Mouse (Mus musculus): ENCODE results near the gene Smg9. TPM values are rescaled to one million over a fixed set of nuclear protein-coding genes. Genes with fewer than 3 reads are reported as not detected.

Gene Smg9
- total and polyA plus RNA-seq, 3 experiments = 54.6 to 95.3 TPM; not detected in 1

DNA sequence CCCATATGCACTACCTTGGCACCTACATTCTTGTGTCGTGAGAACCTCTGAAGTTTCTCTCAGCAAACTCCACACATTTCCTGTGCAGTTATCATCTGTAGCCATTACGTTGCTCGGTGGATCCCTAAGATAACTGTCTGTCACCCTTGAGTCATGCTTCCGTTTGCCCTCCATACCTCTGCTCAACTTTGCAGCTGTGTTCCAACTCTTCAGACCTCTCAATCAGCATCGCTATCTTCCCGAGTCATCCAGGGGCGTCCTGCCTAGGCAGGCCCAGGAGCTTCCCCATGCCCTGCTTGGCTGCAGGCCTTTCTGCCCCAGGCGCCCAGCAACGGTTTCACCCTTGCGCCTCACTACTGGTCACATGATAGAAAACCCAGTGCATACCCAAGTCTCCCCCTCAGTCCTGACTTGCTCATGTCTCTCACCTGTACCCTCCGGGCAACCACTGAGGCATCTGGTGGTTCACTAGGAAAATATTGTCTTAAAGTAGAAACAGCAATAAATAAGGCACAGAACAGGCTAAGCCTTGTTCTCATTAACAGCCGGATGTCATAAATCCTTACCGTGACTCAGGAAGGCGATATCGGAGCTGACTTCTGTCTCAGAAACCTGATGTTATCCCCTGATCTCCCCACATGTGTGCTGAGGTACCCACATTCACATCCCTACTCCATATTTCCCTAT lies 4.8 kb upstream of the Smg9 start:
- H3K9ac ChIP-seq (ENCODE audit: control insufficient read depth, low read depth, low read length, poor library complexity, severe bottlenecking) = peak overlapping the region; percentile 50
- peak; percentile 81 for DNase-seq (ENCODE audit: low read depth, low spot score)
- H3K79me2 ChIP-seq (ENCODE audit: control insufficient read depth, insufficient read depth, low read length, poor library complexity) = peaks cover 14% of the 10 kb centered on the region
- TF ChIP-seq TBP (IDR thresholded peaks at IDR 0.05; ENCODE audit: low read depth, low read length) (no peak), MYC (IDR thresholded peaks at IDR 0.05; ENCODE audit: low read depth, low read length) (0 out of 2 replicates have a peak, but pooled peaks have one; percentile 42), SMC3 (IDR thresholded peaks at IDR 0.05; ENCODE audit: low read depth, low read length) (no peak), CHD1 (IDR thresholded peaks at IDR 0.05; ENCODE audit: low read depth, low read length) (no peak), HCFC1 (IDR thresholded peaks at IDR 0.05; ENCODE audit: low read depth, low read length) (no peak), BHLHE40 (IDR thresholded peaks at IDR 0.05; ENCODE audit: borderline replicate concordance, low read depth, low read length) (no peak), JUND (IDR thresholded peaks at IDR 0.05; ENCODE audit: low read depth, low read length) (peak; percentile 76), KAT2A (conservative IDR thresholded peaks at IDR 0.05; ENCODE audit: low read depth, low read length) (no peak), MAZ (IDR thresholded peaks at IDR 0.05; ENCODE audit: low read depth, low read length) (no peak), GABPA (IDR thresholded peaks at IDR 0.05; ENCODE audit: low read depth, low read length) (no peak), GATA1 (IDR thresholded peaks at IDR 0.05; ENCODE audit: low read depth, low read length) (peak; percentile 88), POLR2AphosphoS5 (IDR thresholded peaks at IDR 0.05; ENCODE audit: borderline replicate concordance, low read depth, low read length) (no peak), MYB (IDR thresholded peaks at IDR 0.05; ENCODE audit: low read depth, low read length) (no peak), NRF1 (IDR thresholded peaks at IDR 0.05; ENCODE audit: insufficient read depth, low read depth, low read length, poor library complexity, severe bottlenecking) (no peak), CHD2 (IDR thresholded peaks at IDR 0.05; ENCODE audit: low read length) (no peak), ZMIZ1 (IDR thresholded peaks at IDR 0.05; ENCODE audit: low read depth, low read length) (no peak), ELF1 (IDR thresholded peaks at IDR 0.05; ENCODE audit: low read depth, low read length) (no peak), ETS1 (IDR thresholded peaks at IDR 0.05; ENCODE audit: low read depth, low read length) (peak; percentile 93), ZC3H11A (IDR thresholded peaks at IDR 0.05; ENCODE audit: low read depth, low read length) (no peak), ZNF384 (IDR thresholded peaks at IDR 0.05; ENCODE audit: low read depth, low read length) (no peak), MEF2A (IDR thresholded peaks at IDR 0.05; ENCODE audit: extremely low read depth, insufficient replicate concordance, low read depth, low read length, poor library complexity, severe bottlenecking) (no peak), EP300 (IDR thresholded peaks at IDR 0.05; ENCODE audit: low read depth in 1 of 2, low read length in 2 of 2) (peak; percentile 82 to 86), TCF12 (IDR thresholded peaks at IDR 0.05; ENCODE audit: low read depth, low read length) (peak; percentile 83), RAD21 (IDR thresholded peaks at IDR 0.05; ENCODE audit: low read depth, low read length) (no peak), SIN3A (IDR thresholded peaks at IDR 0.05; ENCODE audit: low read length) (peak; percentile 43), MAFK (IDR thresholded peaks at IDR 0.05; ENCODE audit: borderline replicate concordance, low read depth, low read length) (no peak; the same call in 1 of the 2 replicates), TAL1 (IDR thresholded peaks at IDR 0.05; ENCODE audit: low read length) (peak; percentile 48), CTCF (IDR thresholded peaks at IDR 0.05 in 2 of 3, conservative IDR thresholded peaks at IDR 0.05 in 1 of 3; ENCODE audit: control insufficient read depth in 1 of 3, insufficient read depth in 1 of 3, low read depth in 2 of 3, low read length in 3 of 3, poor library complexity in 1 of 3, severe bottlenecking in 1 of 3) (no peak), RCOR1 (IDR thresholded peaks at IDR 0.05; ENCODE audit: low read depth, low read length) (no peak; the same call in 1 of the 2 replicates), USF2 (IDR thresholded peaks at IDR 0.05; ENCODE audit: borderline replicate concordance in 1 of 2, insufficient read depth in 1 of 2, low read depth in 1 of 2, low read length in 2 of 2) (no peak), MAX (IDR thresholded peaks at IDR 0.05; ENCODE audit: low read length) (no peak), POLR2AphosphoS2 (IDR thresholded peaks at IDR 0.05; ENCODE audit: low read length) (no peak), UBTF (IDR thresholded peaks at IDR 0.05; ENCODE audit: borderline replicate concordance, insufficient read depth, low read depth, low read length) (no peak), POLR2A (IDR thresholded peaks at IDR 0.05; ENCODE audit: control insufficient read depth in 1 of 2, insufficient read depth in 1 of 2, low read depth in 1 of 2, low read length in 2 of 2, poor library complexity in 1 of 2) (no peak; a peak in 1 of 4 replicates), MXI1 (IDR thresholded peaks at IDR 0.05; ENCODE audit: low read depth, low read length) (no peak), ZKSCAN1 (IDR thresholded peaks at IDR 0.05; ENCODE audit: low read depth, low read length) (no peak)

More for the DNA sequence above, 4.8 kb upstream of the Smg9 start:
- peaks cover 21 to 59% of the 10 kb centered on the region in 2 experiments for H3K4me1 ChIP-seq (ENCODE audit: control insufficient read depth in 1 of 2, insufficient read depth in 2 of 2, low read length in 2 of 2)
- H3K9me3 ChIP-seq (replicated peaks; ENCODE audit: insufficient read depth, low read length) = no peaks in the 10 kb centered on the region
- H3K4me3 ChIP-seq (ENCODE audit: control insufficient read depth in 1 of 2, insufficient read depth in 1 of 2, low read depth in 2 of 2, low read length in 2 of 2) = peak overlapping the region; percentile 11 to 25; a peak in 3 of 4 replicates
- H3K27me3 ChIP-seq (ENCODE audit: control insufficient read depth in 1 of 2, insufficient read depth in 2 of 2, low read length in 2 of 2) = no peaks in the 10 kb centered on the region
- peaks cover 0 to 45% of the 10 kb centered on the region in 2 experiments; a peak in 2 of 4 replicates for H3K36me3 ChIP-seq (ENCODE audit: control insufficient read depth in 1 of 2, insufficient read depth in 2 of 2, low read length in 2 of 2)
- peak overlapping the region; percentile 94 for H3K27ac ChIP-seq (ENCODE audit: control insufficient read depth, low read depth, low read length)
